Mouse (Mus musculus): ENCODE results near the gene Agxt2.

DNA sequence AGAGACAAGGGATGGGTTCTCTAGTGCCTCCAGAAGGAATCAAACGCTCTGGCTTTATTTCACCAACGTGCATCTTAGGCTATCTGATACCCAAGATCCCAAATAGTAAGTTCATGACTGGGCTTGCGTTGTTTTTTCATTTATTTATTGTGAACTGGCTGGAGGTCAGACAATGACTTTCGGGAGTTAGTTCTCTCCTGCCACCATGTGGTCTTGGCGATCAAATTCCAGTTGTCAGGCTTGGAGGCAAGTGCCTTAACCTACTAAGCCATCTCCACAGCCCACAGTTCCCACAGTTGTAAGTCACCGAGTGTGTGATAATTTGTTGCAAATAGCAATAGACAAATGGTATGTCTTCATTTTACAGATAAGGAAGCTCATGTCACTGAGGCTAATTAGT is 81.6 kb downstream of the Agxt2 start:
- TF ChIP-seq GATA1 (IDR thresholded peaks at IDR 0.05; ENCODE audit: low read length) (no peak), TAL1 (IDR thresholded peaks at IDR 0.05; ENCODE audit: low read length) (no peak)
